Mouse (Mus musculus) 3134 (cell line): Measurements from ENCODE around the gene Bbox1.

Source experiments
- DNase-seq: peaks from one replicate; pipeline ENCODE4 v3.0.0-alpha.2; 2011; ENCODE audit warnings: low spot score; ENCODE audit not compliant: insufficient read length; ENCODE audit errors: extremely low read depth

Gene Bbox1

DNA sequence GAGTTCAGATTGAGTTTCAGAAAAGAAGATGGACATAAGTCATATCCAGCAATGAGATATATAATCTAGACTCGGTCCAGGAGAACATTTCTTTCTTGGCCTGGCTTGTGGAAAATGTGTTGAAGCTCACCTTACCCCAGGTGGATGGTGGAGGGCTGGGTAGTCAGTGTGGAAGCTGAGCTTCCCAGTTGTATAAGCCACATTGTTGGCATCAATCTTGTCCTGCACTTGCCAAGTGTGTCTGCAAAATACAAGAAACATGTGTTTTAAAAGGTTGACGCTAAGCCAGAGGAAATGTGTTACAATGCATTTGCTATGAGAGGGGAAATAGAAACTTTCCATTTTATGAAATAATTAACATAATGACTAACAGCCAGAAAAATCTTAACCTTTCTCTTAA is 38.9 kb downstream of the Bbox1 start:
- DNase-seq, result no peak

DNA sequence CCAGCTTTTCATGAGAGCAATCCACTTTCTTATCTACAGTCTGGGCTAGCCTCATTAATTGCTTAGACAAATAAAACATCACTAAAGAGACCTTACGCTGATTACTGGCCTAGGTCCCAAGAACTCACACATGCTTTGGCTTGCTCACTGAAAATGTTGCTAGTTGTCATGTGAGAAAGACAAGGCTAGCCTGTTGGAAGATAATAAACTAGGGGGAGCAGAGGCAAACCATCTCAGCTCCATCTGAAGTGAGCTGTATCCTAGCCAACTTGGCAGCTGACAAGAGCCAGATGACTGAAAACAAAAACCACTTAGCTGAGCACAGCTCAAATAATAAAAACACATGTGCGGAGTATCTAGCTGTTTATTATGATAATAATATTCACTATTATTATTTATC is 40.2 kb downstream of the Bbox1 start:
- no peak for DNase-seq

DNA sequence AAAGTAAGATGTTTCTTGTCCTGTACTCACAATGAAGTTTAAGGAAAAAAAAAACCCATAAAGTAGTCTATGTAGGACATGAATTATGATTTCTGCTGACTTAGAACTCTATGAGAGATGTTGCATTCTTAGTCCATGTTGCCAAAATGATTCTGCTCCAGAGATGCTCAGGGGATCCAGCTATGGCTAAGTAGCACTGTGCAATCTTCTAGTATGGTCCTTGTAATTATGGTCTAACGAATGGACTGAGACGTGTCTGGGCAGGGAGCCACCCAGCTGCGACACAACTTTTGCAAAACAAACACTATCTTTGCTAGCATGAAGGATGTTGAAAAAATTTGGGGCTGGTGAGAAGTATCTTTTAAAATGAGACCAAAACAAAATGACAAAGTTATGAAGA is 45.1 kb downstream of the Bbox1 start:
- no peak for DNase-seq

DNA sequence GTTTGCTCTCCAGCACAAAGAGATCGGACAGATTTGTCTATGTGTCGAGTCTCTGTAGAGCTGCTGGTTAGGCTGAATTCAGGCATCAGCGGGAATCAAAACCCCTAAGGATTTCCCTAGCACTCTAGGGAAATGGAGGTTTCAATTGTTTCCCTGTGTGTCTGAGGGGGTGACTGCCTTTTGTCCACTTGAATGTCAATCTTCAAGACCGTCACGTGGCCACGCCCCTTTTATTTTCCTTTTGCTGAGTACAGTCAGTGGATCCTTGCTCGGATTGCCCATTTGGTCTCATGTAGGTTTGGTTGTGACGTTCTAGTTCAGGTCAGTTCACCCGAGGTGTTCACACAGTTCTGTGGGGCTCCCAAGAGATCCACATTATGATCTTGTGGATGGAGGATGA is 82.1 kb downstream of the Bbox1 start:
- DNase-seq, result no peak

DNA sequence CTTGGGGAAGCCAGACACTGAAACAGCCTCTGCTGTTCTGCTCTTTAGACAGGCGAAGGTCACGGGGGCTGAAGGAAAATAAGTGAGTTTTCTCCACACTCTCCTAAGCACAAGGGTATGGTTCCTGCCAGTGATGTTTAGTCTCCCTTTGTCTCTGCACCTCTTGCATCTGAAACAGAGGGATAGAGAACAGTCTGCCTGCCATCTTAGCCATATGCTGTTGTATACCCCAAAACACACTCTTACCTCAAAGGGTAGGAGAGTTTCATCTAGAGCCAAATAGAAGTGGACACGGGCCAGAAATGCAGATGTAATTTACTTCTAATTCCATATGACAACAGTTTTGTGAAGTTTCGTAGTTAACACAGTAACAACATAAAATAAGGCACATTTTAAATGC is 83.6 kb downstream of the Bbox1 start:
- no peak for DNase-seq

DNA sequence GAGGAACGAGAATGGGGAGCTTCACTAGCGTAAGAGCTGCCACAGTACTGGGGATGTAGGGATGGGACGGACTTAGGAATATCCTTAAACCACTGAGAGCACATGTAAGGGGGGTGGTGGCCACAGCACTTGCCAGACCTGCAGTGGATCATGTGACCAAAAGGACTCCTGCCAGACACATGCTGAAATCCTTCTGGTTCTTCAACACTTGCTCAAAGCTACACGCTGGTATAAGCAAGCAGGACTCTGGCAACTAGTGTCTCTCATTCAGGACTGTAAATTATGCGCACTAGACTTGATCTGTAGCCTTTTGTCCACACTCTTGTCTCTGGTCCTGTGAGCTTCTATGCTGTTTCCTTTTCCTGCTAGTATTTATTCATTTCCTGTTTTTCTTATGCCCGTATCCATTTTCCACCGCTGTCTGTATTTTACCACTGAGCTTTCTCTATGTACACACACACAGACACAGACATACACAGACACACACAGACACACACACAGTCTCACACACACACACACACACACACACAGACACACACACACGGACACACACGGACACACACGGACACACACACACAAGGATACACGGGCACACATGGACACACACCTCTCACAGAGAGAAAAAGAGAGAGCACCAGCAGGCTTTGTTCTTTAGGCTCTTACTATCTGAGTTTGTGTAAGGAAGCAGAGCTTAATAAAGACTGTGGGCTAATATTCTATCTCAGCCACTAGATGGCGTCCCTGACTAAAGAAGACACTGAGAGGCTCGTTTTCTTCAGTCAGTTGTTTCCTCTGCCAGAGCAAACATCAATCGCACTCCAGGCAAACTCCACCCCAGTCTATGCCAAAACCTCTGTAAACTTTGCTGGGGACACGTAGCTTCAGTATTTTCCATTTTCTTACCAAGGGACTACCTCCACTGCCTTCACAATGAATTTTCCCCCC is 84.9 kb downstream of the Bbox1 start:
- peak; percentile 37 for DNase-seq

DNA sequence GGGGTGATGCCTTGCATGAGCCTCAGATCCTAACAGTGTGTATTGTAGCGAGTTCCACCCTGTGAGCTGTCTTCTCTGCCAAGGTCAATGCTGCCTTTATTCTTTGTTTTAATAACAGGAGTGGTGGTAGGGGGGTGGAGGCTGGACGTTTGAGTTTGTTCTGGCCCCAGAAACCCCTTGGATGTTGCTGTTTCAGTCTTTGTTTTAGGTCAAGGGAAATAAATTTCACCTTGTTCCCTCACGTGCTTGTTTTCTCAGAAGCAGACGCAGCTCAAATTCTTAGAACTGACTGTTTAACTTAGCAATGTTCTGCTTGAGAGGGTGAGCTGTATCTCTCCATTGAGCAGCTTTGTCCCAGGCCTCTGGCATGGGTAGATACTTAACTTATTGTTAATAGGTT is 87.9 kb downstream of the Bbox1 start:
- no peak for DNase-seq

DNA sequence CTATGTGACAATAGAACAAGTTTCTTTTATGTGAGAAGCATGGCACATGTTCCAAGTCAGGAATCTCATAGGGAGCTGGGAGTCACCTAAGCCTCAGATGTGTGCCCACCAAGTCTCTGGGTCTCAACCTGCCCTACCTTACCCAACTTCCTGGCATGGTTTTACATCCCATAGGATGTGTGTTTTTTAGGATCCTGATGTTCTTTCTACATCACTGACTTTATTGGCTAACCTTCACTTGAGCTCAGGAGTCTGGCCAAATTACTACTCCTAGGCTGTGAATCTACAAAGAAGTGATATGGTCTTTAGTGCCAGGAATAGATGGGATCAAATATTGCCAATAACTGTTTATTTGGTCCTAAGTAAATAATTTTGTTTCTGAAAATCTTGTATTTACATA is 88.4 kb downstream of the Bbox1 start:
- DNase-seq, result no peak

DNA sequence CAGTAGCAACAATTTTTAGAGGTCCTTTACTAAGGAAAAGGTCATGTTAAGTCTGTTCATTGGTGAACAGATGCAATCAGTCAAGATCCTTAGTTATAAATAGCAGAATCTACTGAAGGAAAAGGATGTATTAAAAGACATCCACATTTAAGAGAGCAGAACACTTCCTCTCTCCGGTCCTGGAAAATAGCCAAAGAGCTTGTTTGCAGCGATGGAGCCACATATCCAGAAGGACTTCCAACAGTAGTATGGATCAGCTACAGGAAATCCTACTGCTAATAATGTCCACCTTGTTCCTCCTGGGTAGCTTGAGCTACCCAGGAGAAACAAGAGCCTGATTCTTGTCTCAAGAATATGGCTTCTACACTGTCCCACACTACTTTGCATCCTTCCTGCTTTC is 91.6 kb downstream of the Bbox1 start:
- no peak for DNase-seq

DNA sequence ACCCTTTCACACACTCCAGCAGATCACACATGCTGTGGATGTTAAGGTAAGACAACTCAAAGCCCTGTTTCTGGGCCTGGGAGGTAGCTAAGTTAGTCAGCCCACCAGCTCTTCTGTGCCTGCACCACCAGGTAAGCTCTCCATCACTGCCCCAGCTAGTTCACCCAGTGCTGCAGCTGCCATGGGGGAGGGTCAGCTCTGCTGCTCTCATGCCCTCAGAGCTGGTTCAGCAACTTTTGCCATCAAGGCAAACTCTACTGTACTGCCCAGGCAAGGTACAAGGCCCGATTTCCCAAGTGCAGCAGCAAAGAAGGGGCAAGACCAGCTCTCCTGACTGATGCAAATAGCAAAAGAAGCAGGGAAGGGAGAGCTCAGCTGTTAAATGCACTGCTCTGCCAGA is 93.9 kb downstream of the Bbox1 start:
- DNase-seq, result no peak

DNA sequence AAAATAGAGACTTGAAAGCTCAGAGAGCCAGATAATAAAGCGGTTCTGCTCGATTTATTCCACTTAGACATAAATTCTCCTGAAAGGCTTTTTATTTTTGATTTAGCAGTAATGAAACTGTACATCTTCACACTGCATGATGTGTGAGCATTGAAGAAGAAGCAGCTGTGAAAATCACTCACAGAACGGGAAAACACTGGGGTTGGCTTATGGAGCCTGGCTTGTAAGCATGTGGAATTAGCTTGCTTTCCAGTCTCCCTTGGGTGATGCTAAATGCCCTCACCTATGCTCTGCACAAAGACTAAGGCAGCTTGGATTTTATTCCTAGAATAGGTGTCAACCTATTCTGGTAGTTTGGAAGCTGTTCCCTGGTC is 98.7 kb downstream of the Bbox1 start:
- no peak for DNase-seq

DNA sequence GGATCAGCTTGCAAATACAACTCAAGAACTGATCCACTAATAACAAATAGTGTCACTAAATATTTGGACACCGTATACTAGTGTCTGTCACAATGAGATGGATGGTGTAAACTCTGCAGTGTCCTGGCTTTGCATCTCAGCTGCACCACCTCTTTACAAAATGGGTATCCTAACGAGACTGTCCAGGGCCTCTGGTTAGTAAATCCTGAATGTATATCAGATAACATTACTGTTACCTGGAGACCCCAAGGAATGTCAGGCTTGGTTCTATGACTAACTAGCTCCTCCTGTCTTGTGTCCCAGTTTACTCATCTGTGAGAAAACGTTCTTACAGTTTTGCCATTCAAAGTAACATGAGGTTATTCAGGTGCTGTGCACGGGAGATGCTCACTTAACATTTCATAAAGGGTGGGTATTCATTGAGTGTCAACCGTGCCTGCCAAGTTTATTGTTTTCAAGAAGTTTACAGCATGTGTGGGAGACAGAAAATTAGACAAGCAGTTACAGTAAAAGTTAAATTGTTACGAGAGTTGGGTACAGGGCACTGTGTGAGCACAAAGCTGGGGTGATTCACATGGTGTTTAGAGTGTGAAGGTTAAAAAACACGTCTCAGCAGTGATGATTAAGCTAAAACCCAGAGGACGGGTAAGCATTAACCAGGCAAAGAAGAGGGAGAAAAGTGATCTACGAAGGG is 99.2 kb downstream of the Bbox1 start:
- DNase-seq, result no peak

DNA sequence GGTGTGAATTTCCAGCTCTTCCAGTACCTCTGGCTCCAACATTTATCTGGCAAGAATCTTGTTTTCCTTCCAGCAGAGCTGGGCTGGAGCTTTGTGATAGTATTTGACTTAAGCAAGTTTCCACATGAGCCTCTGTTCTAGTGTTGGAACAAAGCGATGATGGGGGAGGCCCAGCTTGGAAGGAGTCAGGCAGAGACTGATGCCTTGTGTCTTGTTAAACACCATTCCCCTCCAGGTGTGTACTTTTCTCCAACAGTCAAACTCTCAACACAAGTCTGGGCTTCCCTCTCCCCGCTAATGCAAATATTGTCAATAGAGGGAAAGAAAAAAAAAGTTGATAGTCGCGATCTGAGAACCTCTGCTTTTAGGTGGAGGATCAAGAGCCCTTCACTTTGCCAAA is 100.1 kb downstream of the Bbox1 start:
- no peak for DNase-seq
